Mouse (Mus musculus) forebrain, embryonic 14.5 days (tissue): ENCODE data around the gene Zkscan6. TPM values are rescaled to one million over a fixed set of nuclear protein-coding genes. Genes with fewer than 3 reads are reported as not detected.

ENCODE experiments used
- ATAC-seq: fragments of 200-750 bp; cut with Nextera tagmentation; 2 replicates; pipeline ENCODE4 v1.8.0; 2017; ENCODE audit warnings: mild to moderate bottlenecking, moderate library complexity
- DNase-seq: peaks from one replicate; pipeline ENCODE4 v3.0.0-alpha.2; 2015; ENCODE audit warnings: low spot score
- H3K27ac ChIP-seq: fragments of 300-500 bp; sonication (generic); 2 replicates; pipeline ENCODE4 v1.5.1; 2014; ENCODE audit warnings: low read depth, mild to moderate bottlenecking, control low read depth, low read length, moderate library complexity
- H3K27me3 ChIP-seq: fragments of 300-500 bp; sonication (generic); replicated peaks from 2 replicates; pipeline ENCODE4 v1.6.1; 2014; ENCODE audit warnings: low read length, control low read depth, mixed read lengths; ENCODE audit not compliant: control insufficient read depth, insufficient read depth
- H3K36me3 ChIP-seq: fragments of 300-500 bp; sonication (generic); 2 replicates; pipeline ENCODE4 v1.6.1; 2014; ENCODE audit warnings: low read length, control low read depth; ENCODE audit not compliant: control insufficient read depth, insufficient read depth
- H3K4me1 ChIP-seq: fragments of 300-500 bp; sonication (generic); 2 replicates; pipeline ENCODE4 v1.6.1; 2014; ENCODE audit warnings: antibody characterized with exemption, low read length, control low read depth; ENCODE audit not compliant: control insufficient read depth, insufficient read depth
- H3K4me2 ChIP-seq: fragments of 300-500 bp; sonication (generic); 2 replicates; pipeline ENCODE4 v1.6.1; 2014; ENCODE audit warnings: mild to moderate bottlenecking, control low read depth, low read length
- H3K4me3 ChIP-seq: fragments of 300-500 bp; sonication (generic); 2 replicates; pipeline ENCODE4 v1.5.1; 2014; ENCODE audit warnings: low read depth, low read length, control low read depth
- H3K9ac ChIP-seq: fragments of 300-500 bp; sonication (generic); 2 replicates; pipeline ENCODE4 v1.6.1; 2014; ENCODE audit warnings: mild to moderate bottlenecking, low read length, control low read depth, moderate library complexity
- H3K9me3 ChIP-seq: fragments of 300-500 bp; sonication (generic); replicated peaks from 2 replicates; pipeline ENCODE4 v1.6.1; 2016; ENCODE audit warnings: low read length, control low read depth, mixed read lengths; ENCODE audit not compliant: control insufficient read depth
- WGBS: fragments of 180-500 bp; shearing (Covaris S2); extraction: QIAGEN DNeasy Blood & Tissue Kit; methylation state at CpG from one replicate; pipeline ENCODE4 v1.1.7; 2014; 5-methylcytosine and 5-hydroxymethylcytosine counted together
- polyA plus RNA-seq: library from polyadenylated mRNA; unstranded; fragments of >200 nt; fragmentation: Nextera tagmentation; extraction: Ambion mirVana; gene quantifications from 2 replicates; pipeline ENCODE4 v1.2.1, GENCODE M21; 2014

Zkscan6 gene
- polyA plus RNA-seq, 1 experiment from 2014 or later = 22.7 TPM

DNA sequence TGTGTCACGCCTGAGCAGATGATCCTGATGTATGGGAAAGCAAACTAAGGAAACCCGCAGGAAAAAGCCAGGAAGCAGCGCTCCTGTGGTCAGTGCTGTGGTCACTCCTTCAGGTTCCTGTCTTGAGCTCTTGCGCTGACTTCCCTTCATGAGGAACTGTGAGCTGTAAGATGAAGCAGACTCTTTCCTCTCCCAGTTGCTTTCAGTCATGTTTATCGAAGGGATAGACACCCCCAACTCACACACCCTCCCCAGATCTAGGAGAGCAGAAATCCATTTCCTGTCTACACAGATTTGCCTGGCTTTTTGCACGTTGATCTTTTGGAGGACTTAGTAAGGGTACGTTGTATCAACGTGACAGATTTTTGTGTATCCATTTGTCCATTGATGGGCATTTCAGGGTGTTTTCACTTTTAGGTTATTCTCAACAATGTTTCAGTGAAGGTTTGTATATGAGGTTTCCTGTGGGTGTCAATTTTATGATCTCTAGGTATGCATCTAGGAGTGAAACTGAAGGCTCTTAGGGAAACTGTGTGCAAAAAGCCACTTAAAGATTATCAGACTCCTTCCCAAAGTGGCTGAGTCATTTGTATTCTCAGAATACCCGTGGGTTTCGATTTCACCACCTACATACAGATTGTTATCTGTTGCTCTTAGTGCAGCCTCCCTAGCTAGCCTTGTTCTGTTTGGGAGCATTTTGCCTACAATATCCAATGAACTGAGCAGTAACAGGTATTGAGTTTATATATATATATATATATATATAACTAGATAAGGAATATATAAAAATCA lies 12.4 kb upstream of the Zkscan6 start:
- H3K27ac ChIP-seq = no peak overlapping the region
- H3K36me3 ChIP-seq = no peaks in the 10 kb centered on the region
- no peak overlapping the region for H3K4me3 ChIP-seq
- ATAC-seq (no peak), DNase-seq (no peak)
- no peak overlapping the region for H3K9ac ChIP-seq
- no peaks in the 10 kb centered on the region for H3K27me3 ChIP-seq
- no peak overlapping the region for H3K4me2 ChIP-seq
- no peaks in the 10 kb centered on the region for H3K9me3 ChIP-seq
- WGBS = 82% methylated on average over 10 of the region's 10 CpGs
- no peaks in the 10 kb centered on the region for H3K4me1 ChIP-seq

GRCm38 (mm10) chr11:65795896-65796295 lies 11.1 kb upstream of the Zkscan6 start:
- H3K27ac ChIP-seq = no peak overlapping the region
- no peaks in the 10 kb centered on the region for H3K36me3 ChIP-seq
- H3K4me1 ChIP-seq = no peaks in the 10 kb centered on the region
- no peaks in the 10 kb centered on the region for H3K9me3 ChIP-seq
- H3K4me3 ChIP-seq = no peak overlapping the region
- no peak for DNase-seq
- WGBS = 78% methylated on average over 1 of the region's 1 CpGs
- no peaks in the 10 kb centered on the region for H3K27me3 ChIP-seq
- no peak overlapping the region for H3K9ac ChIP-seq
- no peak overlapping the region for H3K4me2 ChIP-seq
- ATAC-seq = no peak

DNA sequence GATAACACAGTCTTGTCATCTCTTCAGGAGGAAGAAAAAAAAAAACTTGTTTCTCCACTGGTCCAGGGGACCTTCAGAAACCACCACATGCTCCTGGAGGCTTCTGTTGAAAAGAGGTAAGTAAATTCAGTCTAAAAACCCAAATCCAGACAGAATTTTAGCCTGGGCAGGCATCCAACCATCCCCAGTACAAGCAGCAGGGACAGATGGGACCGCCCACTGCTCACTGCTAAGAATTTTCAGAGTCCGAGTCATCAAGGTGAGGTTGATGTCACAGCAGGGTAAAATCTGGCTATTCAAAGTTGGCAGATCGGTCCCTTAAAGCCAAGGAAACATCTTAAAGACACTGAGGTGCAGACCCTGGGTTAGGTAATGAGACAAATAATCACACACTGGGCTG lies 5.1 kb upstream of the Zkscan6 start:
- Histone ChIP-seq H3K27me3 (no peaks in the 10 kb centered on the region), H3K9me3 (no peaks in the 10 kb centered on the region), H3K36me3 (no peaks in the 10 kb centered on the region), H3K4me2 (no peak overlapping the region), H3K27ac (no peak overlapping the region), H3K9ac (no peak overlapping the region), H3K4me3 (no peak overlapping the region), H3K4me1 (no peaks in the 10 kb centered on the region)
- no peak for ATAC-seq
- DNase-seq = no peak
- WGBS = 50% methylated on average over 3 of the region's 3 CpGs

GRCm38 (mm10) chr11:65806321-65806904 lies 562 bp upstream of the Zkscan6 start:
- H3K4me1 ChIP-seq = peaks cover 4% of the 10 kb centered on the region
- peak overlapping the region; percentile 79 for H3K9ac ChIP-seq
- no peaks in the 10 kb centered on the region for H3K27me3 ChIP-seq
- H3K27ac ChIP-seq = no peak overlapping the region
- peak overlapping the region; percentile 86 for H3K4me3 ChIP-seq
- ATAC-seq (peak; percentile 10), DNase-seq (peak; percentile 38)
- no peaks in the 10 kb centered on the region for H3K9me3 ChIP-seq
- H3K4me2 ChIP-seq = peak overlapping the region; percentile 64
- 2% methylated on average over 20 of the region's 20 CpGs for WGBS
- H3K36me3 ChIP-seq = no peaks in the 10 kb centered on the region

DNA sequence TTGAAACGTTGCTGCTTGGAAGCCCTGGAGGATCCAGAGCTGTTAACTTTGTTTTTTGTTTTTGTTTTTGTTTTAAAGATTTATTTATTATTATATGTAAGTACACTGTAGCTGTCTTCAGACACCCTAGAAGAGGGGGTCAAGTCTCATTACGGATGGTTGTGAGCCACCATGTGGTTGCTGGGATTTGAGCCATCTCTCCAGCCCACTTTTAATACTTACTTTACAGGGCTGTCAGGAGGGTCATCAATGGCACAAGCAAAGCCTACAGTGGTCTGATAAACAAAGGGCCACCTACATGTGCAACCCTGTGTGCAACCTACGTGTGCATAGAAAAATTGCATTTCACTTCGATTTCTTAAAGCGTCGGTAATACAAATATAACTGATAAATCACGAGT lies 626 bp downstream of the Zkscan6 start:
- Histone ChIP-seq H3K4me3 (peak overlapping the region; percentile 86), H3K9me3 (no peaks in the 10 kb centered on the region), H3K9ac (peak overlapping the region; percentile 79), H3K27ac (no peak overlapping the region), H3K4me2 (peak overlapping the region; percentile 64), H3K4me1 (peaks cover 10% of the 10 kb centered on the region), H3K36me3 (no peaks in the 10 kb centered on the region), H3K27me3 (no peaks in the 10 kb centered on the region)
- ATAC-seq (peak; percentile 4; the same call in 1 of the 2 replicates), DNase-seq (no peak)
- WGBS = 46% methylated on average over 7 of the region's 7 CpGs

GRCm38 (mm10) chr11:65812088-65812487 lies 5.1 kb downstream of the Zkscan6 start:
- H3K27ac ChIP-seq = no peak overlapping the region
- ATAC-seq (no peak), DNase-seq (no peak)
- H3K9ac ChIP-seq = no peak overlapping the region
- H3K9me3 ChIP-seq = no peaks in the 10 kb centered on the region
- 20% methylated on average over 5 of the region's 5 CpGs for WGBS
- no peak overlapping the region for H3K4me2 ChIP-seq
- peaks cover 13% of the 10 kb centered on the region for H3K4me1 ChIP-seq
- peaks cover 23% of the 10 kb centered on the region for H3K36me3 ChIP-seq
- H3K27me3 ChIP-seq = no peaks in the 10 kb centered on the region
- no peak overlapping the region for H3K4me3 ChIP-seq

DNA sequence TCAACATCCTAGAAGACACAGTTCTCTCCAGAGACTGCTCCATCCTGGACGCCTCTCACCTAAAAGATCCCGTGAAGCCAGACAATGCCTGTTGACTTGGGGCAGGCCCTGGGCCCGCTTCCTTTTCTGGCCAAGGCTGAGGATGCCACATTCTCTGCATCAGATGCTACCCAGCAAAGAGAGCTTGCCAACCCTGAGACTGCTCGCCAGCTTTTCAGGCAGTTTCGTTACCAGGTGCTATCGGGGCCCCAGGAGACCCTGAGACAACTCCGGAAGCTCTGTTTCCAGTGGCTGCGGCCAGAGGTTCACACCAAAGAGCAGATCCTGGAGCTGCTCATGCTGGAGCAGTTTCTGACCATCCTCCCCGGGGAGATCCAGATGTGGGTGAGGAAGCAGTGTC lies 7.4 kb downstream of the Zkscan6 start:
- Histone ChIP-seq H3K4me1 (peaks cover 9% of the 10 kb centered on the region), H3K4me2 (no peak overlapping the region), H3K27me3 (no peaks in the 10 kb centered on the region), H3K9ac (no peak overlapping the region), H3K4me3 (no peak overlapping the region), H3K27ac (no peak overlapping the region), H3K9me3 (no peaks in the 10 kb centered on the region), H3K36me3 (peaks cover 26% of the 10 kb centered on the region)
- ATAC-seq = no peak
- DNase-seq = no peak
- 85% methylated on average over 9 of the region's 9 CpGs for WGBS

DNA sequence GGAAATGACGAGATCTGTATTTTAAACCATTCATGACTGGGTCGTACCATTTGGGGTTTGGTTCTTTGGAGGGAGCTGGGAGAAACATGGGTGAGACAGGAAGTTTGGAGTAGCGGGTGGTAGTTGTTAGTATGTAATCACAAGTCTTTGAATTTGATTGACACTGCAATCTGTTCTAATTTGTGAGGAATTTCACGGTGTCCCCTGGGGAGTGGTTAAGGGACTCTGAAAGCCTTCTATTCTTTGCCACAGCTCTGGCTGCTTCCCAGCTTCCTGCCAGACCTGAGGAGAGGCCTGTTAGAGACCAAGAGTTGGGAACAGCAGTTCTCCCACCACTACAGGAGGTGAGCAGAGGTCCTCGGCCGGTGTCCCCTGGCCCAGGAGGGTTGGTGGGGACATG lies 9.3 kb downstream of the Zkscan6 start:
- Histone ChIP-seq H3K27ac (peak overlapping the region; percentile 57; the same call in 1 of the 2 replicates), H3K4me1 (peaks cover 9% of the 10 kb centered on the region), H3K4me3 (no peak overlapping the region), H3K27me3 (no peaks in the 10 kb centered on the region), H3K36me3 (peaks cover 26% of the 10 kb centered on the region), H3K9me3 (no peaks in the 10 kb centered on the region), H3K9ac (no peak overlapping the region), H3K4me2 (no peak overlapping the region)
- 38% methylated on average over 6 of the region's 6 CpGs for WGBS
- DNase-seq (peak; percentile 81), ATAC-seq (peak; percentile 73)

- H3K4me1 ChIP-seq = peaks cover 3% of the 10 kb centered on the region; the same call in 1 of the 2 replicates
- H3K4me2 ChIP-seq = no peak overlapping the region
- H3K27me3 ChIP-seq = no peaks in the 10 kb centered on the region
- H3K36me3 ChIP-seq = peaks cover 42% of the 10 kb centered on the region
- DNase-seq (no peak), ATAC-seq (no peak)
- no peak overlapping the region for H3K27ac ChIP-seq
- no peak overlapping the region for H3K9ac ChIP-seq
- H3K9me3 ChIP-seq = no peaks in the 10 kb centered on the region
- WGBS = 90% methylated on average over 1 of the region's 1 CpGs
- H3K4me3 ChIP-seq = no peak overlapping the region
Observed at GRCm38 (mm10) chr11:65818193-65818592, 11.2 kb downstream of the Zkscan6 start.
